Mouse (Mus musculus) intestine, embryonic 16.5 days (tissue): Measurements from ENCODE around the gene Fam69b. TPM values are rescaled to one million over a fixed set of nuclear protein-coding genes. Genes with fewer than 3 reads are reported as not detected.

Experiments
- ATAC-seq: fragments of 200-750 bp; cut with Nextera tagmentation; 2 replicates; pipeline ENCODE4 v1.8.0; 2017; ENCODE audit warnings: moderate TSS enrichment, moderate library complexity
- H3K27ac ChIP-seq: fragments of 300-500 bp; sonication (generic); 2 replicates; pipeline ENCODE4 v1.5.1; 2014; ENCODE audit warnings: mild to moderate bottlenecking, low read length
- H3K27me3 ChIP-seq: fragments of 300-500 bp; sonication (generic); replicated peaks from 2 replicates; pipeline ENCODE4 v1.6.1; 2014; ENCODE audit warnings: low read length, control low read depth, mixed read lengths; ENCODE audit not compliant: control insufficient read depth, insufficient read depth
- H3K36me3 ChIP-seq: fragments of 300-500 bp; sonication (generic); 2 replicates; pipeline ENCODE4 v1.6.1; 2014; ENCODE audit warnings: low read length, control low read depth; ENCODE audit not compliant: control insufficient read depth, insufficient read depth
- H3K4me1 ChIP-seq: fragments of 300-500 bp; sonication (generic); 2 replicates; pipeline ENCODE4 v1.6.1; 2014; ENCODE audit warnings: low read length, control low read depth, mixed read lengths; ENCODE audit not compliant: control insufficient read depth, insufficient read depth
- H3K4me2 ChIP-seq: fragments of 300-500 bp; sonication (generic); 2 replicates; pipeline ENCODE4 v1.6.1; 2014; ENCODE audit warnings: low read depth, low read length, control low read depth
- H3K4me3 ChIP-seq: fragments of 300-500 bp; sonication (generic); 2 replicates; pipeline ENCODE4 v1.5.1; 2014; ENCODE audit warnings: mild to moderate bottlenecking, low read length
- H3K9ac ChIP-seq: fragments of 300-500 bp; sonication (generic); 2 replicates; pipeline ENCODE4 v1.6.1; 2014; ENCODE audit warnings: low read depth, low read length
- H3K9me3 ChIP-seq: fragments of 300-500 bp; sonication (generic); 2 replicates; pipeline ENCODE4 v1.6.1; 2016; ENCODE audit warnings: low read length, control low read depth; ENCODE audit not compliant: control insufficient read depth
- WGBS: fragments of 180-500 bp; shearing (Covaris S2); extraction: QIAGEN DNeasy Blood & Tissue Kit; methylation state at CpG from one replicate; pipeline ENCODE4 v1.1.7; 2014; 5-methylcytosine and 5-hydroxymethylcytosine counted together
- polyA plus RNA-seq: library from polyadenylated mRNA; unstranded; fragments of >200 nt; fragmentation: Nextera tagmentation; extraction: Ambion mirVana; gene quantifications from 2 replicates; pipeline ENCODE4 v1.2.1, GENCODE M21; 2015

The Fam69b gene
- polyA plus RNA-seq, 1 experiment from 2014 or later, result 27.0 TPM

DNA sequence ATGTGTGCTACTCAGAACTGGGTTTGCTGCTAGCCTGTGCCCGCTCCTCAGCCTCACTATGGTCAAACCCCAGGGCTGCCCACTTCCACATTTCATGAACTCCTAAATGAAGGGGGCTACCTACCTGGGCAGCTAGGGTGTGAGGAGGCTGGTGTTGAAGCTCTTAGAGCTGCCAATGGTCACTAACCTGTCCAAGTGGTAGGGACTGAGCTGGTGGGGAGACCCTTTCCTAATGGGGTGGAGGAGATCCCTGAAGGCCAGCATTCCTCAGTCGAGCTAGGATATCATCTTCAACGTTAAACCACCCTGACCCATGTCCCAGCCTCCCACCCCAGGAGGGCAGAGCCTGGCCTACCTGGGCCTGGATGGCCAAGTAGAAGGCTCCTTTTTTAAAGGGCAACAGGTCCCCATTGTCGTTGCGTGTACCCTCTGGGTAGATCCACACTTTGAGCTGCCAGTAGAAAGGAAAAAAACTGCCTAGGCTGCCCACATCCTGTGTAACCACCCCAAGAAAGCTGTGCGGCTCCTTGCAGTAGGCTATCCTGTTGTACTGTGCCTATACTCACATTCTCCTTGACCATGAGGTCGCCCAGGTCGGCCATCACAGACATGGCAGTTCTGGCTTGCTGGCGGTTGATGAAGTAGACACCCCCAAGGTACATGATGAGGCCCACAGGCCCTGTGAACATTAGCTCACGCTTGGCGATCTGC is 32.4 kb upstream of the Fam69b start:
- Histone ChIP-seq H3K4me2 (no peak overlapping the region), H3K27me3 (no peaks in the 10 kb centered on the region), H3K9ac (peak overlapping the region; percentile 2; the same call in 1 of the 2 replicates), H3K4me3 (no peak overlapping the region), H3K9me3 (no peaks in the 10 kb centered on the region), H3K27ac (peak overlapping the region; percentile 81), H3K4me1 (peaks cover 23% of the 10 kb centered on the region), H3K36me3 (0 out of 2 replicates have a peak, but pooled peaks cover 9% of the 10 kb centered on the region)
- ATAC-seq, result no peak
- WGBS, result 80% methylated on average over 11 of the region's 11 CpGs

- Histone ChIP-seq H3K27ac (no peak overlapping the region), H3K9me3 (no peaks in the 10 kb centered on the region), H3K27me3 (no peaks in the 10 kb centered on the region), H3K4me2 (no peak overlapping the region), H3K36me3 (0 out of 2 replicates have a peak, but pooled peaks cover 9% of the 10 kb centered on the region), H3K4me1 (peaks cover 24% of the 10 kb centered on the region), H3K4me3 (no peak overlapping the region), H3K9ac (no peak overlapping the region)
- no peak for ATAC-seq
- WGBS, result 98% methylated on average over 3 of the region's 3 CpGs
Measured at GRCm38 (mm10) chr2:26596898-26597297, 31.4 kb upstream of the Fam69b start.

GRCm38 (mm10) chr2:26597810-26598209 is 30.4 kb upstream of the Fam69b start:
- H3K4me3 ChIP-seq, result no peak overlapping the region
- no peaks in the 10 kb centered on the region for H3K27me3 ChIP-seq
- H3K9me3 ChIP-seq, result no peaks in the 10 kb centered on the region
- H3K36me3 ChIP-seq, result 0 out of 2 replicates have a peak, but pooled peaks cover 9% of the 10 kb centered on the region
- peaks cover 29% of the 10 kb centered on the region for H3K4me1 ChIP-seq
- ATAC-seq, result no peak
- no peak overlapping the region for H3K9ac ChIP-seq
- WGBS, result 88% methylated on average over 2 of the region's 2 CpGs
- no peak overlapping the region for H3K27ac ChIP-seq
- H3K4me2 ChIP-seq, result no peak overlapping the region

- no peak for ATAC-seq
- Histone ChIP-seq H3K9ac (no peak overlapping the region), H3K27ac (no peak overlapping the region), H3K27me3 (no peaks in the 10 kb centered on the region), H3K9me3 (no peaks in the 10 kb centered on the region), H3K4me3 (no peak overlapping the region), H3K36me3 (0 out of 2 replicates have a peak, but pooled peaks cover 5% of the 10 kb centered on the region), H3K4me2 (no peak overlapping the region), H3K4me1 (peaks cover 33% of the 10 kb centered on the region)
- WGBS, result 76% methylated on average over 3 of the region's 3 CpGs
Measured at GRCm38 (mm10) chr2:26598462-26598861, 29.8 kb upstream of the Fam69b start.

GRCm38 (mm10) chr2:26599965-26600364 is 28.3 kb upstream of the Fam69b start:
- 0 out of 2 replicates have a peak overlapping the region, but pooled peaks have one; percentile 18 for H3K4me2 ChIP-seq
- no peak for ATAC-seq
- H3K4me1 ChIP-seq, result peaks cover 27% of the 10 kb centered on the region
- H3K4me3 ChIP-seq, result no peak overlapping the region
- H3K27ac ChIP-seq, result peak overlapping the region; percentile 21
- 85% methylated on average over 4 of the region's 4 CpGs for WGBS
- H3K27me3 ChIP-seq, result no peaks in the 10 kb centered on the region
- 0 out of 2 replicates have a peak, but pooled peaks cover 5% of the 10 kb centered on the region for H3K36me3 ChIP-seq
- no peaks in the 10 kb centered on the region for H3K9me3 ChIP-seq
- no peak overlapping the region for H3K9ac ChIP-seq

DNA sequence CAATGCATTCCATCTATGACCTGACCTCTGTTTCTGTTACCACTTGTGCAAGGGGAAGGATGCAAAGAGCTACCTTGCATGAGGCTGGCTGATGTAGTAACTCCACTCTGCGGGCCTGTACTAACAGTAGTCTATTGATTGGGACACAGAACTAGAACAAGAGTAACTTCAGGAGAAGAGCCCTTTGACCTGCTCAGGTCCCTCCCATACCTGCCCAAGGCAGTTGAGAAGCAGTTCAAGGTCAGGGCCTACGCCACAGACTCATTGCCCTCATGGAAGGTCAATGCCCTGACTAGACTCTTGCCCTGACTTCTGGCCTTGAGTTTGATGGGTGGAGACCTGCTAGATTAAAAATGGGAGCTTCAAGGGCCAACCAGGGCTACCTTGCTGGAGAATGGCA is 27.6 kb upstream of the Fam69b start:
- Histone ChIP-seq H3K4me3 (no peak overlapping the region), H3K9ac (no peak overlapping the region), H3K4me1 (peaks cover 23% of the 10 kb centered on the region), H3K27ac (peak overlapping the region; percentile 18; the same call in 1 of the 2 replicates), H3K9me3 (no peaks in the 10 kb centered on the region), H3K36me3 (0 out of 2 replicates have a peak, but pooled peaks cover 4% of the 10 kb centered on the region), H3K27me3 (no peaks in the 10 kb centered on the region), H3K4me2 (no peak overlapping the region)
- ATAC-seq, result no peak
- WGBS, result 65% methylated on average over 2 of the region's 2 CpGs

GRCm38 (mm10) chr2:26601595-26601994 is 26.7 kb upstream of the Fam69b start:
- no peak overlapping the region for H3K9ac ChIP-seq
- H3K27ac ChIP-seq, result no peak overlapping the region
- 90% methylated on average over 1 of the region's 1 CpGs for WGBS
- no peaks in the 10 kb centered on the region for H3K36me3 ChIP-seq
- no peaks in the 10 kb centered on the region for H3K9me3 ChIP-seq
- no peaks in the 10 kb centered on the region for H3K27me3 ChIP-seq
- no peak overlapping the region for H3K4me2 ChIP-seq
- no peak for ATAC-seq
- peaks cover 19% of the 10 kb centered on the region for H3K4me1 ChIP-seq
- H3K4me3 ChIP-seq, result no peak overlapping the region

GRCm38 (mm10) chr2:26602631-26603030 is 25.6 kb upstream of the Fam69b start:
- H3K27ac ChIP-seq, result no peak overlapping the region
- peaks cover 26% of the 10 kb centered on the region for H3K4me1 ChIP-seq
- no peaks in the 10 kb centered on the region for H3K9me3 ChIP-seq
- H3K9ac ChIP-seq, result peak overlapping the region; percentile 92
- ATAC-seq, result no peak
- no peaks in the 10 kb centered on the region for H3K36me3 ChIP-seq
- no peaks in the 10 kb centered on the region for H3K27me3 ChIP-seq
- 82% methylated on average over 5 of the region's 5 CpGs for WGBS
- H3K4me2 ChIP-seq, result peak overlapping the region; percentile 68
- H3K4me3 ChIP-seq, result peak overlapping the region; percentile 76

DNA sequence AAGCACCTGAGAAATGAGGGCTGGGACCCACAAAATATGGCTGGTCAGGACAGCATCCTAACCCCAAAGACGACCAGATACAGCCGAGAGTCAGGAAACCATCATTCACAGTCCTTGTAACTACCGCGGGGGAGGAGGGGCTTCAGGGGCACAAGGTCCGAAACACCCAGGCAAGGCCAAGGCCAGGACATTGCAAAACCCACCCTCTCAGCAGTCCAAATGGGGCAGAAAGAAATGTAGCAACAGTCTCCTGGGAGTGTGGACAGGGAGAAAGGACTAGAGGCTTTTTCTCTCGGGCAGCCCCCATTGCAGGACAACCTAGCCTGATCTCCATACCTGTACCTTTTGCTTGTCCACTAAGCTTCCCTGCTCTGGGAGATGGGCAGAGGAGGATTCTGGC is 25.1 kb upstream of the Fam69b start:
- H3K9ac ChIP-seq, result peak overlapping the region; percentile 92
- peaks cover 26% of the 10 kb centered on the region for H3K4me1 ChIP-seq
- H3K4me2 ChIP-seq, result peak overlapping the region; percentile 68
- H3K27ac ChIP-seq, result peak overlapping the region; percentile 92
- WGBS, result 4% methylated on average over 6 of the region's 6 CpGs
- H3K4me3 ChIP-seq, result peak overlapping the region; percentile 76
- H3K9me3 ChIP-seq, result no peaks in the 10 kb centered on the region
- ATAC-seq, result no peak; the same call in 1 of the 2 replicates
- H3K27me3 ChIP-seq, result no peaks in the 10 kb centered on the region
- H3K36me3 ChIP-seq, result no peaks in the 10 kb centered on the region
